ENCODE assay signal across 7 mouse cellular contexts in the genomic region with DNA sequence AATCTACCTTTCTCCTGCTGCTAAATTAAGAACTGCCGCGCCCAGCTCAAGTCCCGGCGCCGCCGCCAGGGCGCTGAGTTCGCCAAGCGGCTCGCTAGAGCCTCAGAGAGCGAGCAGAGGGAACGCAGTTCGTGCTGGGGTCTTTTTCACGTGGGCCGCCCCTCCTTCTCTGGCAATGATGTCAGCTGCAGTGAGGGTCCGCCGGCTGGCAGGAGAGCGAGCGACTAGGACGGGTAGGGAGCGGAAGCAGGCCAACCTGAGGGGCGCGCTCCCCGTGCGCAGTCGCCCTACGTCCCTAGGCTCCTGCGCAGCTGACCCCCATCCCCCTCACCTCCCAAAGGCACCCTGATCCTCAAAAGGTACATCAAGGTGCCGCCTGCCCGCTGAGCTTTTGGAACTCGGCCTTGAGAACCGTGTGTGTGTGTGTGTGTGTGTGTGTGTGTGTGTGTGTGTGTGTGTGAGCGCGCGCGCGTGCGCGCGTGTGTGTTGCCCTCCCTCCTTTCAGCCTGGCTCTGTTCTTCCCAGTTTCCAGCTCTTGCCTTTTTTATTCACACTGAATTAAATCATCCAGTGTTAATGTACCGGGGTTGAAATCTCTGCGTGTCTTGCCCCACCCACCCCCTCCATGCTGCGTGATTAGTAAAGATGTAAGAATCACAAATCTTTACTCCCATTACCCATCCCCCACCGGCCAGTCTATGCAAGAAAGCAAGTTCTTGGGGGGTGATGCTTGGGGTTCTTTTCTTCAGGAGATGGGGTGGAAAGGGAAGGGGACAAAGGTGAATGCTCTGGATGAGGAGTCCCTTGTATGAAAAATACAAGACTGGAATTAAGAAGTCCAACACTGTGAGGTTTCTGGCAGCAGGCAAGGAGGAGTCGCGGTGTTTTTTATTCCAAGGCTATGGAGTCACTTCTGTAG. TPM values are rescaled to one million over a fixed set of nuclear protein-coding genes. Genes with fewer than 3 reads are reported as not detected.
A peak's percentile ranks its signal among the peaks of the same experiment; 100 is the strongest.
DNase-seq lines count a peak whose midpoint lies in the region; ATAC-seq and TF ChIP-seq lines count a peak whose summit lies in the region.

No protein-coding gene starts in this region.

- H3K27me3 ChIP-seq in lung, postnatal 0 days (replicated peaks; ENCODE audit: insufficient read depth, low read length), result no peaks in the 10 kb centered on the region
- no peaks in the 10 kb centered on the region for H3K27me3 ChIP-seq in hindbrain, embryonic 12.5 days

- no peak for TF ChIP-seq EP300 in lung, postnatal 0 days (IDR thresholded peaks at IDR 0.05)

- no peak overlapping the region for H3K9ac ChIP-seq in lung, postnatal 0 days (replicated peaks; ENCODE audit: low read depth)
- peak overlapping the region; percentile 50 for H3K9ac ChIP-seq in hindbrain, embryonic 12.5 days

- DNase-seq in lung, postnatal 0 days (ENCODE audit: low spot score), result no peak
- DNase-seq in lung, postnatal 36 days, result no peak
- DNase-seq in embryo, embryonic 9.5 days (ENCODE audit: extremely low spot score), result peak; percentile 64
- peak; percentile 11 for DNase-seq in liver
- peak; percentile 18 for DNase-seq in right cerebral cortex, postnatal 14 days

- H3K4me3 ChIP-seq in lung, postnatal 0 days (ENCODE audit: low read depth, low read length), result peak overlapping the region; percentile 37
- peak overlapping the region; percentile 45 for H3K4me3 ChIP-seq in hindbrain, embryonic 12.5 days

- no peak overlapping the region for H3K27ac ChIP-seq in lung, postnatal 0 days (ENCODE audit: low read length)
- peak overlapping the region; percentile 55; the same call in 1 of the 2 replicates for H3K27ac ChIP-seq in hindbrain, embryonic 12.5 days

- H3K36me3 ChIP-seq in lung, postnatal 0 days (ENCODE audit: insufficient read depth, low read length), result no peaks in the 10 kb centered on the region
- no peaks in the 10 kb centered on the region for H3K36me3 ChIP-seq in hindbrain, embryonic 12.5 days

- H3K9me3 ChIP-seq in lung, postnatal 0 days (ENCODE audit: low read length), result no peaks in the 10 kb centered on the region
- no peaks in the 10 kb centered on the region for H3K9me3 ChIP-seq in hindbrain, embryonic 12.5 days (replicated peaks)

- WGBS in lung, postnatal 0 days, result 5% methylated on average over 29 of the region's 46 CpGs
- WGBS in hindbrain, embryonic 12.5 days, result 10% methylated on average over 39 of the region's 46 CpGs

- no peaks in the 10 kb centered on the region for H3K4me1 ChIP-seq in lung, postnatal 0 days (ENCODE audit: insufficient read depth, low read depth, low read length)
- no peaks in the 10 kb centered on the region for H3K4me1 ChIP-seq in hindbrain, embryonic 12.5 days

- peak overlapping the region; percentile 59 for H3K4me2 ChIP-seq in lung, postnatal 0 days (replicated peaks; ENCODE audit: low read depth, low read length)
- peak overlapping the region; percentile 69 for H3K4me2 ChIP-seq in hindbrain, embryonic 12.5 days (replicated peaks)

- ATAC-seq in lung, postnatal 0 days, result no peak
- ATAC-seq in hindbrain, embryonic 12.5 days (ENCODE audit: low FRiP score), result peak; percentile 80
- ATAC-seq in granulocyte monocyte progenitor cell, adult 5-6 weeks (replicated peaks; ENCODE audit: poor library complexity, severe bottlenecking), result no peak

- TF ChIP-seq CTCF in lung, postnatal 0 days (IDR thresholded peaks at IDR 0.05), result 0 out of 2 replicates have a peak, but pooled peaks have one; percentile 11

RNA-seq across cellular contexts. Expression of gene Pcdh11x, which starts 3.0 kb away (rescaled TPM):
- 0.30 and 0.37 TPM in 2 replicates for polyA plus RNA-seq in lung, postnatal 0 days (2015; fragmentation: Nextera tagmentation; extraction: Ambion mirVana)
- 6.8 and 8.3 TPM in 2 replicates for polyA plus RNA-seq in hindbrain, embryonic 12.5 days (2016; fragmentation: Nextera tagmentation; extraction: Ambion mirVana)
- not detected in 2 replicates for total RNA-seq in granulocyte monocyte progenitor cell, adult 5-6 weeks (2014; fragmentation: Nextera tagmentation)
- total RNA-seq in granulocyte monocyte progenitor cell, adult 5-6 weeks (2017), result not detected in 2 replicates

RNA-seq across cellular contexts. Expression of gene H2afb3, which starts 19.8 kb away (rescaled TPM):
- polyA plus RNA-seq in lung, postnatal 0 days (2015; fragmentation: Nextera tagmentation; extraction: Ambion mirVana), result not detected in 2 replicates
- polyA plus RNA-seq in hindbrain, embryonic 12.5 days (2016; fragmentation: Nextera tagmentation; extraction: Ambion mirVana), result not detected in 2 replicates
- total RNA-seq in granulocyte monocyte progenitor cell, adult 5-6 weeks (2014; fragmentation: Nextera tagmentation), result not detected in 2 replicates
- total RNA-seq in granulocyte monocyte progenitor cell, adult 5-6 weeks (2017), result not detected in 2 replicates

Comparison
In these comparisons a context has a peak if more than half of its experiments do, and no peak if none do; other contexts are left out.
1. DNase-seq: peak in embryo, embryonic 9.5 days (single experiment), liver (single experiment) and right cerebral cortex, postnatal 14 days (single experiment); none in lung, postnatal 0 days (single experiment) and lung, postnatal 36 days (single experiment).